Mouse (Mus musculus) neutrophil, adult 59 days (primary cell): Measurements from ENCODE around the gene Epb41l1. TPM values are rescaled to one million over a fixed set of nuclear protein-coding genes. Genes with fewer than 3 reads are reported as not detected.

ENCODE experiments used
- total RNA-seq, 2 experiments: library from RNA; stranded (reverse); gene quantifications; 1 replicate in 1 of 2; 2 replicates in 1 of 2; pipeline ENCODE4 v1.2.4; 2023

Epb41l1 gene
- under 1 TPM; 0.47 to 0.82 TPM for total RNA-seq

DNA sequence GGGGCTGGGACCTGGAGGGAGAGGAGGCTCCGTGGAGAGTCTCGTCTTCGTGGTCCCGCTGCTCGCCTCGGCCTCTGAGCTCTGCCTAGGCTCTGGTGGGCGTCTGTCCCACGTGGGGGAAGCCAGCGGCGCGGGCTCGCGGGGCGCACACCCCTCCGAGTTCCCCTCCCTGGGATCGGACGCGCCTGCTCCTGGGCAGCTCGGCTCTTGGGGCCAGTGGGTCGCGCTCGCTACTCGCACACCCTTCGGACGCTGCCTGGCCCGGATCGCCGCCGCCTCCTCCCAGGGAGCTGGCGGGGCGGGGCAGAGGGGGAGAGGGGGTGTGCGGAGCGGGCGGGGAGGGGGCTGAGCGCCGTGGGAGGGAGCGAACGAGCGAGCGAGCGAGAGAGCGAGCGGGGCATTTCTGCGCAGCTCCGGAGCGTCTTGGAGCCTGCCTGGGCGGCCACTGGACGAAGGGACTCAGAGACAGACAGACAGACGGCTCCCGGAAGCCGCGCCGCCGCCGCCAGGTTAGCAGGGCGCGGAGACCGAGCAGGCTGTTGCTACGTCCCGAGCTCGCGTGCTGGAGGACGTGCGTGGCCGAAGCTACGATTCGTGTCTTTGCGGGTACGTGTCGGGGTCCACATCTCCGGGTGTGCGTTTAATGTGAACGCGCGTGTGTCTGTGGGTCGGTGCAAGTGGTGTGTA is at the start of gene Epb41l1:
Gene Epb41l1, plus strand, starts transcription at position 216 of the 687 bp plus-strand sequence.

DNA sequence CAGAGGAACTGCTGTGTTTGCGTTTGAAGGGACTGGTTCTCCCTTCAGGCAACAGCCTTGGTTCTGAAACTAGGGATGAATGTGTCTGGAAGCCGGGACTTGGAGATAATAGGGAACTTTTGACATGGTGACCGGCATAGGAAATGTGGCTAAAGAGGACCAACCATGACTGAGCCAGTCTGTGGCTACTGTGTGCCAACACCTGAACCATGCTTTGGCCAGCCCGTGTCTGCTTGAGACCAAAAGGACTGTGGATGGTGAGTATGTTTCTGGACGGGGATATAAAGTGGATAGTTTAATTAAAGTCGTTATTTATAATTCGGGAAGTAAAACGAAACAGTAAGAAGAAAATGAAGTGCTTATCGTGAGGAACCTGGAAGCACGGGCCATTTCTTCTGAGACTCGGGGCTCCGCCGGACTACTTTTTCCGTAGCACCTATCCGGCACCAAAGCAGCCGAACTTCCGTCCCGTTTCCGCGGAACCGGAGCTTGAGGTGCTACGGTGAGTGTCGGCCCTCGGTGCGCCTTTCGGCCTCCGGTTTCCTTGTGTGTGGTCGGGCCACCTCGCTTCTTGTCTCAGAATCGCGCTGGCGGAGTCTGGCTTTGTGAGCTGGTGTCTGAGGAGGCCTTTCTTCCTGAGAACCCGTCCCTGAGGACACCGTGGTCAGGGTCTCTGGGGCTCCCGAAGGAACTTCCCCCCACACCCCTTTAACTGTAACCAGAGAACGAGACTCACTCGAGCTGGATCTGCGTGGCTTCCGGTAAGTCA is 126.6 kb downstream of the Epb41l1 start, which contains the start of gene Aar2:
Gene Aar2, plus strand, starts transcription at position 462 of the 769 bp plus-strand sequence.

Other genes with a start within 250 kb of the Epb41l1 start
- 1,000 to 10,000 TPM; 1,069 to 1,095 TPM for gene Rbm39, start 240.7 kb upstream of the Epb41l1 start, total RNA-seq
- 10 to 100 TPM; 20.3 to 30.4 TPM for gene Phf20, start 224.4 kb upstream of the Epb41l1 start, total RNA-seq
- 1 to 10 TPM; 4.9 to 9.4 TPM for gene Cnbd2, start 108.6 kb upstream of the Epb41l1 start, total RNA-seq
- 100 to 1,000 TPM; 136 to 141 TPM for gene Scand1, start 108.2 kb upstream of the Epb41l1 start, total RNA-seq
- gene Aar2, start 126.7 kb downstream of the Epb41l1 start, total RNA-seq = 10 to 100 TPM; 13.3 to 17.0 TPM
- 10 to 100 TPM; 78.5 to 89.7 TPM for gene Dlgap4, start 192.8 kb downstream of the Epb41l1 start, total RNA-seq